Mouse (Mus musculus): Measurements from ENCODE around the gene Zkscan14.

GRCm38 (mm10) chr5:145191962-145192361 is 9.7 kb downstream of the Zkscan14 start, which contains the start of gene Atp5j2:
- TF ChIP-seq CTCF (IDR thresholded peaks at IDR 0.05; ENCODE audit: low read depth) (no peak), EP300 (IDR thresholded peaks at IDR 0.05; ENCODE audit: low read depth) (no peak)
